Mouse (Mus musculus) G1E (cell line): Measurements from ENCODE around the gene Grem1.

Experiments used
- CTCF ChIP-seq: IDR thresholded peaks from 2 replicates; pipeline ENCODE4 v1.5.1; 2012; ENCODE audit warnings: low read depth, low read length, inconsistent platforms, mixed read lengths
- GATA1 ChIP-seq: IDR thresholded peaks from 2 replicates; pipeline ENCODE4 v1.6.1; 2012; ENCODE audit warnings: borderline replicate concordance, low read length, inconsistent platforms, mixed read lengths
- GATA2 ChIP-seq: IDR thresholded peaks from 2 replicates; pipeline ENCODE4 v1.6.1; 2012; ENCODE audit warnings: low read depth, low read length, inconsistent platforms, borderline replicate concordance
- POLR2AphosphoS5 ChIP-seq: IDR thresholded peaks from 2 replicates; pipeline ENCODE4 v1.6.1; 2012; ENCODE audit warnings: low read depth, low read length, inconsistent platforms; ENCODE audit not compliant: insufficient replicate concordance
- TAL1 ChIP-seq: conservative IDR thresholded peaks from 2 replicates; pipeline ENCODE4 v1.6.1; 2012; ENCODE audit warnings: low read depth, low read length, inconsistent platforms, mixed read lengths

DNA sequence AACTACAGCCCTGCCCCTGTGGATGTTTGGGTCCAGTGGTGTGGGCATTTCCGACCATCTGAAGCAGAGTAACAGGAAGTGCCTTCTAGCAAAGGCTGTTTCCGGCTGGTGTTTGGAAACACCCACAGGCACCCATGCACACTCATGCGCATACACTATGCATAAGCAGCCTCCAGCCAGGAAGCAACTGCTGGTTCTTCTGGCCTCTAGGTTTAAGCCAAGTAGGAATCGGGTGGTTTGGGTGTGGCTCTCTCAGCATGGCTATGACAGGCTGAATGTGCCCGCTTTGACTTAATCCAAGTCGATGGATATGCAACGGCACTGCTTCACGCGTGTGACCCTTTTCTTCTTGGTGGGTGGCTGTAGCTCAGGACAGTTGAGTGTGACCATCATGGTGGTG lies 9.1 kb downstream of the Grem1 start:
- TF ChIP-seq CTCF (no peak), TAL1 (no peak), GATA1 (no peak), POLR2AphosphoS5 (no peak), GATA2 (no peak)
